Mouse (Mus musculus): ENCODE results near the gene Vmn1r233.

Vmn1r233 gene

GRCm38 (mm10) chr17:20996364-20996763 is at the start of gene Vmn1r233:
TSS of gene Vmn1r233 (minus strand) at chr17:20996464.
- no peak for DNase-seq

- DNase-seq = no peak
These were observed 22.3 kb upstream of the Vmn1r233 start for GRCm38 (mm10) chr17:21018410-21019080.

- no peak for DNase-seq
These were observed 13.5 kb upstream of the Vmn1r233 start for GRCm38 (mm10) chr17:21009726-21010125.

- peak; percentile 61 to 70 for DNase-seq
These were observed 12.4 kb upstream of the Vmn1r233 start, which contains the start of gene Zfp160 for GRCm38 (mm10) chr17:21008382-21009331. TSS of gene Zfp160 (plus strand) at chr17:21008903.

- no peak for DNase-seq
These were observed 2.5 kb downstream of the Vmn1r233 start for GRCm38 (mm10) chr17:20993716-20994115.

- no peak for DNase-seq
These were observed 29.6 kb downstream of the Vmn1r233 start for GRCm38 (mm10) chr17:20966681-20967080.

GRCm38 (mm10) chr17:20965421-20965820 is 30.8 kb downstream of the Vmn1r233 start:
- DNase-seq = no peak

GRCm38 (mm10) chr17:20960386-20960785 is 35.9 kb downstream of the Vmn1r233 start:
- DNase-seq = no peak

GRCm38 (mm10) chr17:20946636-20947035 is 49.6 kb downstream of the Vmn1r233 start:
- DNase-seq = no peak

GRCm38 (mm10) chr17:20946026-20946565 is 50.2 kb downstream of the Vmn1r233 start:
- no peak for DNase-seq

GRCm38 (mm10) chr17:20944985-20945891 is 51.0 kb downstream of the Vmn1r233 start, which contains the start of gene Ppp2r1a:
TSS of gene Ppp2r1a (plus strand) at chr17:20945311.
- DNase-seq = peak; percentile 97

GRCm38 (mm10) chr17:20944226-20944625 is 52.0 kb downstream of the Vmn1r233 start:
- no peak for DNase-seq
